Mouse (Mus musculus): ENCODE measurements around the gene Zfp791.

DNA sequence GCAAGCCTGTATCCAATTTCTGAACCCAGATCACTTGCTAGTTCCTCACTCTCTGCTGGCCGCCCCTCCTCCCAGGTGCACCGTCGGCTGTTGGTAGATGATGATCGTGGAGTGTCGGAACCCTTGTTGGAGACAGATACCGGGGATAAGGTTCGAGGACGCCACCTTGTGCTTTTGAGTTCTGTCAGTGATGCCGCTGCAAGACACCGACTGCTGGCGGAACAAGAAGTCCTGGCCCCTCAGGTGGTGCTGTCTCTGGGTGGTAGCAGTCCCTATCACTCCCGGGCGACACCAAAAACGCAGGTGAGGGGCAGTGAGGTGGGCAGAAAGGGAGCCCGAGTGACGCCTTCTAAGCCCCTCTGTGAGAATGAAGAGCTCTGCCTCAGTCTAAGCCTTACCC lies 26.7 kb downstream of the Zfp791 start:
- TF ChIP-seq CTCF (IDR thresholded peaks at IDR 0.05; ENCODE audit: low read depth, low read length), result no peak
- TF ChIP-seq POLR2A (IDR thresholded peaks at IDR 0.05; ENCODE audit: extremely low read depth, insufficient read depth, low read length), result no peak

Data from liver, adult 2 months (tissue).